Mouse (Mus musculus): ENCODE data around the gene Sh2b1.

GRCm38 (mm10) chr7:126473470-126474086 lies 1.6 kb downstream of the Sh2b1 start:
- TF ChIP-seq CTCF (IDR thresholded peaks at IDR 0.05; ENCODE audit: insufficient read depth, low read depth, low read length) (no peak), POLR2A (IDR thresholded peaks at IDR 0.05; ENCODE audit: insufficient read depth, low read depth, low read length) (no peak)

Measured in olfactory bulb, adult 2 months (tissue).